Mouse (Mus musculus) stomach, postnatal 0 days (tissue): Measurements from ENCODE around the gene Fam122c.

Source experiments
- CTCF ChIP-seq: IDR thresholded peaks from 2 replicates; pipeline ENCODE4 v1.5.1; 2016; ENCODE audit warnings: antibody characterized with exemption, low read depth, mild to moderate bottlenecking, moderate library complexity
- EP300 ChIP-seq: optimal IDR thresholded peaks from 2 replicates; pipeline ENCODE3; 2016; ENCODE audit warnings: antibody characterized with exemption

DNA sequence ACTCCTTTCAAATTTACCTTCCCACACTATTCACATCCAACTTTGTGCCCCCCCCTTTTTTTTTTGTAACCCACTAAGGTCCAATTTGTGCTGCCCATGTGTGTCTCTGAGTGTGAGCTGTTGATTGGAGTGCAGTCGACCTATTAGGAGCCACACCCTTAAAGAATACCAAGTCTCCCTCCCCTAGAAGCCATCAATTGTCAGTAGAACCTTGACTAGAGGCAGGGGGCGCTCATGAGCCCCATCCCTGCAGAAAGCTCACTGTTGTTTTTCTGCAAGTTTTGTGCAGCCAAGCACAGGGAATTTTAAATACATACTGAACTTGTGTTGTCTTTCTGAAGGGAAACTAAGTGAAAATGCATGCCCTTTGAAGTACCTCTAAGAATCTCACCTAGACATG, 35.3 kb upstream of the Fam122c start:
- peak; percentile 59 for TF ChIP-seq CTCF
- TF ChIP-seq EP300, result no peak
